9 mouse cellular contexts compared by ENCODE assay signal in genomic region chr19:57417800-57418580, GRCm38 (mm10). TPM values are rescaled to one million over a fixed set of nuclear protein-coding genes. Genes with fewer than 3 reads are reported as not detected.
DNase-seq lines count a peak whose midpoint lies in the region; ATAC-seq and TF ChIP-seq lines count a peak whose summit lies in the region.
"Had no signal": no experiment of that assay in that cellular context is flagged by ENCODE, and none has a peak within 500 bp of the region (broad histone marks: within the 10 kb centered on the region; RNA-seq: fewer than 3 reads in every experiment).

No protein-coding gene starts in this region.

- peaks cover 4 to 9% of the 10 kb centered on the region in 2 experiments for H3K4me1 ChIP-seq in heart, embryonic 14.5 days (ENCODE audit: control insufficient read depth in 2 of 2, insufficient read depth in 2 of 2, low read length in 2 of 2)
- H3K4me1 ChIP-seq in hindbrain, embryonic 16.5 days (ENCODE audit: control insufficient read depth, insufficient read depth, low read depth, low read length), result peaks cover 2% of the 10 kb centered on the region; the same call in 1 of the 2 replicates

- H3K9ac ChIP-seq in heart, embryonic 14.5 days (ENCODE audit: low read length), result peak overlapping the region; percentile 56
- H3K9ac ChIP-seq in hindbrain, embryonic 16.5 days (ENCODE audit: low read depth, low read length), result no peak overlapping the region

- TF ChIP-seq CTCF in left cerebral cortex, adult 2 months (IDR thresholded peaks at IDR 0.05), result no peak

- intact Hi-C loops in heart, postnatal 14 days (cut with DNase I), result no loop called here
- intact Hi-C loops in left cerebral cortex, postnatal 25 days (cut with DNase I), result no loop called here
- intact Hi-C loops in left cerebral cortex, adult 2 months (cut with DNase I), result no loop called here

- H3K27me3 ChIP-seq in heart, embryonic 14.5 days (ENCODE audit: control insufficient read depth, insufficient read depth, low read length), result no peaks in the 10 kb centered on the region
- H3K27me3 ChIP-seq in hindbrain, embryonic 16.5 days (replicated peaks; ENCODE audit: control insufficient read depth, insufficient read depth, low read length), result no peaks in the 10 kb centered on the region

- peak overlapping the region; percentile 68 for H3K4me2 ChIP-seq in heart, embryonic 14.5 days (ENCODE audit: low read length)
- H3K4me2 ChIP-seq in hindbrain, embryonic 16.5 days (ENCODE audit: low read length), result peak overlapping the region; percentile 31

- 15% methylated on average over 17 of the region's 17 CpGs for WGBS in heart, embryonic 14.5 days
- WGBS in hindbrain, embryonic 16.5 days, result 21% methylated on average over 17 of the region's 17 CpGs

- no peak overlapping the region for H3K27ac ChIP-seq in heart, embryonic 14.5 days (replicated peaks in 1 of 2; ENCODE audit: control insufficient read depth in 1 of 2, insufficient read depth in 1 of 2, low read depth in 2 of 2, low read length in 2 of 2)
- no peak overlapping the region for H3K27ac ChIP-seq in hindbrain, embryonic 16.5 days (ENCODE audit: low read depth, low read length)
- H3K27ac ChIP-seq in left cerebral cortex, adult 2 months, result no peak overlapping the region
- H3K27ac ChIP-seq: gastrocnemius, adult 2 months had no signal

- no peaks in the 10 kb centered on the region for H3K36me3 ChIP-seq in heart, embryonic 14.5 days (ENCODE audit: control insufficient read depth, insufficient read depth, low read length)
- no peaks in the 10 kb centered on the region for H3K36me3 ChIP-seq in hindbrain, embryonic 16.5 days (ENCODE audit: control insufficient read depth, insufficient read depth, low read length)

- no peak for DNase-seq in heart, postnatal 14 days
- DNase-seq in ZHBTc4 (ENCODE audit: low read depth, low spot score), result peak; percentile 91
- peak; percentile 42 for DNase-seq in mesoderm, embryonic 11.5 days (ENCODE audit: low read depth, low spot score)
- DNase-seq in left cerebral cortex, postnatal 25 days (ENCODE audit: low spot score in 2 of 2), result no peak
- DNase-seq in left cerebral cortex, adult 2 months (ENCODE audit: extremely low spot score in 1 of 2, low spot score in 2 of 2), result no peak
- DNase-seq in gastrocnemius, postnatal 4 days (ENCODE audit: low spot score in 2 of 2), result no peak
- DNase-seq: gastrocnemius, adult 2 months had no signal

- ATAC-seq in heart, embryonic 14.5 days (ENCODE audit: insufficient number of reproducible peaks, insufficient read depth, low FRiP score, low read depth), result no peak; the same call in 1 of the 2 replicates
- no peak for ATAC-seq in hindbrain, embryonic 16.5 days

- H3K4me3 ChIP-seq in heart, embryonic 14.5 days (ENCODE audit: control insufficient read depth in 1 of 2, insufficient read depth in 1 of 2, low read depth in 1 of 2, low read length in 2 of 2), result peak overlapping the region; percentile 28 to 35
- no peak overlapping the region for H3K4me3 ChIP-seq in hindbrain, embryonic 16.5 days (ENCODE audit: low read length)
- H3K4me3 ChIP-seq in left cerebral cortex, adult 2 months, result no peak overlapping the region
- H3K4me3 ChIP-seq: gastrocnemius, adult 2 months had no signal

- H3K9me3 ChIP-seq in heart, embryonic 14.5 days (ENCODE audit: control insufficient read depth, low read length), result no peaks in the 10 kb centered on the region
- no peaks in the 10 kb centered on the region for H3K9me3 ChIP-seq in hindbrain, embryonic 16.5 days (ENCODE audit: control insufficient read depth, low read length)

RNA-seq across cellular contexts. Expression of gene Trub1, which starts 34.7 kb away (rescaled TPM):
- polyA plus RNA-seq in heart, embryonic 14.5 days (2014; fragmentation: Nextera tagmentation; extraction: Ambion mirVana), result 10.3 and 12.0 TPM in 2 replicates
- total RNA-seq in heart, postnatal 14 days (2021), result 1 to 10 TPM; 5.7 to 6.1 TPM
- 13.7 and 14.5 TPM in 2 replicates for polyA plus RNA-seq in hindbrain, embryonic 16.5 days (2015; fragmentation: Nextera tagmentation; extraction: Ambion mirVana)
- 10 to 100 TPM; 15.0 to 15.4 TPM for total RNA-seq in left cerebral cortex, postnatal 25 days (2021)
- total RNA-seq in left cerebral cortex, adult 2 months (2021), result 10 to 100 TPM; 14.3 to 18.9 TPM
- 10 to 100 TPM; 11.8 to 14.1 TPM for total RNA-seq in gastrocnemius, postnatal 4 days (2021)

RNA-seq across cellular contexts. Expression of gene Fam160b1, which starts 57.5 kb away (rescaled TPM):
- polyA plus RNA-seq in heart, embryonic 14.5 days (2014; fragmentation: Nextera tagmentation; extraction: Ambion mirVana), result 13.4 and 15.1 TPM in 2 replicates
- 10 to 100 TPM; 14.8 to 14.9 TPM for total RNA-seq in heart, postnatal 14 days (2021)
- polyA plus RNA-seq in hindbrain, embryonic 16.5 days (2015; fragmentation: Nextera tagmentation; extraction: Ambion mirVana), result 11.2 and 12.8 TPM in 2 replicates
- total RNA-seq in left cerebral cortex, postnatal 25 days (2021), result 10 to 100 TPM; 23.3 to 24.0 TPM
- 10 to 100 TPM; 24.2 to 27.1 TPM for total RNA-seq in left cerebral cortex, adult 2 months (2021)
- total RNA-seq in gastrocnemius, postnatal 4 days (2021), result 10 to 100 TPM; 15.7 to 17.2 TPM

Comparison
In these comparisons a context has a peak if more than half of its experiments do, and no peak if none do; other contexts are left out.
1. H3K4me3 ChIP-seq: peak in heart, embryonic 14.5 days (2 of 2); none in hindbrain, embryonic 16.5 days (single experiment) and left cerebral cortex, adult 2 months (single experiment).
2. DNase-seq: peak in ZHBTc4 (single experiment) and mesoderm, embryonic 11.5 days (single experiment); none in heart, postnatal 14 days (0 of 2), left cerebral cortex, postnatal 25 days (0 of 2), left cerebral cortex, adult 2 months (0 of 2) and gastrocnemius, postnatal 4 days (0 of 2).